Mouse (Mus musculus) liver, embryonic 14.5 days (tissue): ENCODE data around the gene Fbrsl1.

Experiments used
- CTCF ChIP-seq: IDR thresholded peaks from 2 replicates; pipeline ENCODE4 v1.5.1; 2016; ENCODE audit warnings: antibody characterized with exemption, low read depth, control low read depth
- EP300 ChIP-seq: IDR thresholded peaks from 2 replicates; pipeline ENCODE4 v1.6.1; 2016; ENCODE audit warnings: antibody characterized with exemption, low read depth

DNA sequence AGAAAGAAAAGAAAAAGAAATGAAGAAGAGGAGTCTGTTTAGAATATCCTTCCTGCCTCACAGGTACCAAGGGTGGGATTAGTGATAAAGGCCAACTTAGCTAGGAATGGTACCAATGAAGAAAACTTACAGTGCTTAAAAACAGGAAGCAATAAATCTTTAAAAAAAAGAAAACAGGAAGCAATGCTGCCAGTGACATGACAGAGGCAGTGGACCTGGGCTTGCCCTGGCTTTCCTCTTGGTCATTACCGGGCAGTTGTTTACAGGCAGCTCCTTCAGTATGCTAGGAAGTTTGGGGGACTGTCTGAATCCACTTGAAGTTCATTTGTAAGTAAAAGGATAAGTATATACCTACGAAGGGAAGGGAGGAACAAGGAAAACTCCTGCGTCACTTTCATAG lies 117.8 kb downstream of the Fbrsl1 start:
- TF ChIP-seq EP300 (no peak), CTCF (no peak)
